Comparison of ENCODE assay signal across 8 mouse cellular contexts in the genomic region with DNA sequence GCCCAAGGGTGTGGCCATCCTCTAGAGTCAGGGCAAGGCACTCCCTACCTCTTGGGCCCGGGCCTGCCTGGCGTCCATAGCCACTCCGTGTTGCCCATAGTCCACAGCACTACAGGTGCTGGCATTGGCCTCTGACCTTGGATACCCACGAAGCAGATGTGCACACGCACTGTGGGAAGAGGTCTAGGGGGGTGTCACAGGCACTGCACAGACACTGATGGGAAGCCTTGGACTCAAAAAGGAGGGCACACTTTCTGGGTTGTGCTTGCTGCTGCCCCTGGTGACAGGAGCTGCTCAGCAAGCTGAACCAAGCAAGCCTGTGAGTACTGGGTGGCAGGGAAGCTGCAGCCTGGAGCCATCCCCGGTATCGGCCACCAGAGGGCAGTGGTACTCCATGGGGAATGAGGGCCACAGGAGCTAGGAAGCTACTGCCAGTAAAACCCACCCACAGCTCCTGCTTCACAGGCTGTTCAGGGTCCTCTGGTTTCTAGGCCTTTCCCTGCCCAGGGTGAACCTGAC. TPM values are rescaled to one million over a fixed set of nuclear protein-coding genes. Genes with fewer than 3 reads are reported as not detected.
DNase-seq lines count a peak whose midpoint lies in the region; ATAC-seq and TF ChIP-seq lines count a peak whose summit lies in the region.
"Not testable (repeated sequence)": the region's sequence is repeated elsewhere in the genome, so short reads cannot be mapped to it uniquely, and the experiment has no call there.

No protein-coding gene starts in this region.

- 69% methylated on average over 5 of the region's 7 CpGs for WGBS in embryonic facial prominence, embryonic 15.5 days
- 77% methylated on average over 5 of the region's 7 CpGs for WGBS in heart, postnatal 0 days
- WGBS in intestine, embryonic 14.5 days, result 70% methylated on average over 2 of the region's 7 CpGs
- WGBS in limb, embryonic 12.5 days, result 72% methylated on average over 5 of the region's 7 CpGs
- WGBS in neural tube, embryonic 14.5 days, result 84% methylated on average over 2 of the region's 7 CpGs

- H3K36me3 ChIP-seq in G1E (replicated peaks), result peaks cover 17% of the 10 kb centered on the region
- not testable (repeated sequence) for H3K36me3 ChIP-seq in embryonic facial prominence, embryonic 15.5 days; heart, postnatal 0 days (replicated peaks; ENCODE audit: control insufficient read depth, insufficient read depth, low read length); intestine, embryonic 14.5 days (ENCODE audit: control insufficient read depth, insufficient read depth, low read length); limb, embryonic 12.5 days; neural tube, embryonic 14.5 days (ENCODE audit: control insufficient read depth, insufficient read depth, low read length)

- H3K27ac ChIP-seq in embryonic facial prominence, embryonic 15.5 days (replicated peaks); heart, postnatal 0 days (ENCODE audit: low read depth); intestine, embryonic 14.5 days (ENCODE audit: low read depth); limb, embryonic 12.5 days; neural tube, embryonic 14.5 days (ENCODE audit: low read depth, low read length): not testable (repeated sequence)

- not testable (repeated sequence) for H3K4me3 ChIP-seq in G1E (ENCODE audit: low read depth, low read length); embryonic facial prominence, embryonic 15.5 days (replicated peaks); heart, postnatal 0 days (ENCODE audit: low read depth, low read length); intestine, embryonic 14.5 days (ENCODE audit: low read depth, low read length); limb, embryonic 12.5 days (replicated peaks); neural tube, embryonic 14.5 days (ENCODE audit: low read depth, low read length)

- H3K4me2 ChIP-seq in embryonic facial prominence, embryonic 15.5 days (replicated peaks); heart, postnatal 0 days (ENCODE audit: low read depth, low read length); intestine, embryonic 14.5 days (ENCODE audit: low read length); limb, embryonic 12.5 days; neural tube, embryonic 14.5 days (ENCODE audit: low read depth, low read length): not testable (repeated sequence)

- not testable (repeated sequence) for DNase-seq in G1E (ENCODE audit: low spot score); heart, postnatal 0 days (ENCODE audit: low spot score); intestine, embryonic 14.5 days (ENCODE audit: low spot score)

- H3K9me3 ChIP-seq in G1E (replicated peaks); embryonic facial prominence, embryonic 15.5 days (replicated peaks); heart, postnatal 0 days (replicated peaks; ENCODE audit: control insufficient read depth, low read length); intestine, embryonic 14.5 days (ENCODE audit: control insufficient read depth, low read length); limb, embryonic 12.5 days; neural tube, embryonic 14.5 days (ENCODE audit: control insufficient read depth, low read length): not testable (repeated sequence)

- peaks cover 13% of the 10 kb centered on the region for H3K4me1 ChIP-seq in G1E (ENCODE audit: insufficient read depth, low read depth, low read length)
- H3K4me1 ChIP-seq in embryonic facial prominence, embryonic 15.5 days; heart, postnatal 0 days (ENCODE audit: control insufficient read depth, insufficient read depth); intestine, embryonic 14.5 days (replicated peaks; ENCODE audit: control insufficient read depth, insufficient read depth, low read length); limb, embryonic 12.5 days (replicated peaks); neural tube, embryonic 14.5 days (ENCODE audit: control insufficient read depth, insufficient read depth, low read length): not testable (repeated sequence)

- H3K9ac ChIP-seq in embryonic facial prominence, embryonic 15.5 days; heart, postnatal 0 days (replicated peaks; ENCODE audit: low read depth, low read length); intestine, embryonic 14.5 days (ENCODE audit: low read length); limb, embryonic 12.5 days (replicated peaks); neural tube, embryonic 14.5 days (replicated peaks; ENCODE audit: low read depth, low read length): not testable (repeated sequence)

- peak; percentile 63; the same call in 1 of the 2 replicates for ATAC-seq in G1E (ENCODE audit: extremely low read depth, insufficient number of reproducible peaks, low FRiP score, poor library complexity, severe bottlenecking)
- peak; percentile 65; the same call in 1 of the 2 replicates for ATAC-seq in embryonic facial prominence, embryonic 15.5 days (ENCODE audit: insufficient number of reproducible peaks, low FRiP score, low TSS enrichment, low read depth)
- ATAC-seq in frontal cortex, adult (ENCODE audit: low TSS enrichment), result peak; percentile 96
- ATAC-seq in heart, postnatal 0 days (ENCODE audit: insufficient read depth, low read depth), result peak; percentile 82
- ATAC-seq in intestine, embryonic 14.5 days (replicated peaks; ENCODE audit: low FRiP score, low TSS enrichment, low read depth), result peak; percentile 72; the same call in 1 of the 2 replicates
- ATAC-seq in limb, embryonic 12.5 days (ENCODE audit: insufficient number of reproducible peaks, insufficient read depth, low FRiP score, low TSS enrichment, low read depth), result peak; percentile 73
- peak; percentile 100 for ATAC-seq in megakaryocyte progenitor cell, adult 5-6 weeks (replicated peaks; ENCODE audit: poor library complexity)
- peak; percentile 17; the same call in 1 of the 2 replicates for ATAC-seq in neural tube, embryonic 14.5 days (ENCODE audit: low read depth)

- TF ChIP-seq CTCF in G1E (IDR thresholded peaks at IDR 0.05; ENCODE audit: low read depth, low read length); heart, postnatal 0 days (IDR thresholded peaks at IDR 0.05; ENCODE audit: low read depth): not testable (repeated sequence)

- not testable (repeated sequence) for TF ChIP-seq EP300 in heart, postnatal 0 days (IDR thresholded peaks at IDR 0.05; ENCODE audit: low read depth)

- H3K27me3 ChIP-seq in G1E (ENCODE audit: insufficient read depth, low read length); embryonic facial prominence, embryonic 15.5 days; heart, postnatal 0 days (ENCODE audit: control insufficient read depth, insufficient read depth, low read length); intestine, embryonic 14.5 days (replicated peaks; ENCODE audit: control insufficient read depth, insufficient read depth, low read length); limb, embryonic 12.5 days; neural tube, embryonic 14.5 days (ENCODE audit: control insufficient read depth, insufficient read depth, low read length): not testable (repeated sequence)

RNA-seq across cellular contexts. Expression of a gene that starts 57.5 kb away (rescaled TPM):
- total RNA-seq in G1E (2014; fragmentation: Nextera tagmentation), result not detected in 2 replicates
- total RNA-seq in G1E (2017), result not detected in 2 replicates
- not detected in 2 replicates for polyA plus RNA-seq in G1E (2012)
- polyA plus RNA-seq in embryonic facial prominence, embryonic 15.5 days (2015; fragmentation: Nextera tagmentation; extraction: Ambion mirVana), result 52.8 and 55.7 TPM in 2 replicates
- 20.6 and 25.2 TPM in 2 replicates for total RNA-seq in heart, postnatal 0 days (2014; rRNA removed; ENCODE audit: low replicate concordance)
- polyA plus RNA-seq in heart, postnatal 0 days (2015; fragmentation: Nextera tagmentation; extraction: Ambion mirVana), result 12.5 and 12.6 TPM in 2 replicates
- 24.5 and 26.9 TPM in 2 replicates for polyA plus RNA-seq in intestine, embryonic 14.5 days (2014; fragmentation: Nextera tagmentation; extraction: Ambion mirVana)
- 58.3 and 62.7 TPM in 2 replicates for polyA plus RNA-seq in limb, embryonic 12.5 days (2016; fragmentation: Nextera tagmentation; extraction: Ambion mirVana)
- 1.0 and 1.2 TPM in 2 replicates for total RNA-seq in megakaryocyte progenitor cell, adult 5-6 weeks (2015)
- total RNA-seq in megakaryocyte progenitor cell, adult 5-6 weeks (2017), result 0.98 and 1.00 TPM in 2 replicates
- 10.1 and 21.5 TPM in 2 replicates for polyA plus RNA-seq in neural tube, embryonic 14.5 days (2014; fragmentation: Nextera tagmentation; extraction: Ambion mirVana)

Comparison
In these comparisons a context has a peak if more than half of its experiments do, and no peak if none do; other contexts are left out.
1. ATAC-seq: peak in every context shown above with its lines; median percentile 100 in megakaryocyte progenitor cell, adult 5-6 weeks; 96 in frontal cortex, adult; 82 in heart, postnatal 0 days; 73 in limb, embryonic 12.5 days; 72 in intestine, embryonic 14.5 days; 65 in embryonic facial prominence, embryonic 15.5 days; 63 in G1E; 17 in neural tube, embryonic 14.5 days.
2. RNA of a gene that starts 57.5 kb away (polyA plus RNA-seq): 58.3 to 62.7 TPM in limb, embryonic 12.5 days, 52.8 to 55.7 TPM in embryonic facial prominence, embryonic 15.5 days, 24.5 to 26.9 TPM in intestine, embryonic 14.5 days, 12.5 to 12.6 TPM in heart, postnatal 0 days and 10.1 to 21.5 TPM in neural tube, embryonic 14.5 days; not detected in G1E; every median in the first group is over 10 times any median in the second.